Mouse (Mus musculus): ENCODE data around the gene Ltbp2.

DNA sequence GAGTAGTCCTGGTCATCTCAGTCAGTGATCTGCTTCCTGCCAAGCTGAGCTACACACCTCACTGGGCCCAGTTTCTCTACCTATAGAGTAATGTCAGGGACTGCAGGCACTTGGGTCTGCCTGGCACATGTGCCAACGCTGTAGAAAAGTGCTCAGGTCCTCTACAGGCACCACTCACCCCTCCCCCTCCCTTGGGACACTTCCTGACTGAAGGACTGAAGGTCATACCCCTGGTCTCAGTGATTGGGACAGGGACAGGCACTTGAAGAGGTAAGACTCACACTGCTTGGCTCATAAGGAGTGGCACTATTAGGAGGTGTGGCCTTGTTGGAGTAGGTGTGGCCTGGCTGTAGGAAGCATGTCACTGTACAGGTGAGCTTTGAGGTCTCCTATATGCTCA lies 65.5 kb downstream of the Ltbp2 start:
- no peak for TF ChIP-seq CTCF (IDR thresholded peaks at IDR 0.05; ENCODE audit: insufficient read depth, low read length)
- TF ChIP-seq POLR2A (IDR thresholded peaks at IDR 0.05; ENCODE audit: borderline replicate concordance, extremely low read depth, low read depth, low read length) = no peak

All from lung, adult 2 months (tissue).